Mouse (Mus musculus) heart, postnatal 25 days (tissue): ENCODE measurements around the gene Olfr248. TPM values are rescaled to one million over a fixed set of nuclear protein-coding genes. Genes with fewer than 3 reads are reported as not detected.
"Not testable (repeated sequence)": the region's sequence is repeated elsewhere in the genome, so short reads cannot be mapped to it uniquely, and the experiment has no call there.

Source experiments
- DNase-seq: peaks from one replicate; pipeline ENCODE4 v3.0.0; 2022; ENCODE audit warnings: low spot score
- intact Hi-C: fragments of 180-260 bp; cut with DNase I; formaldehyde crosslinking; loops from one replicate; pipeline ENCODE4 v1.15.1; 2025
- total RNA-seq, 2 experiments: library from RNA; stranded (reverse); gene quantifications; 2 replicates each; pipeline ENCODE4 v1.2.3; 2021

Gene Olfr248
- not detected for total RNA-seq

DNA sequence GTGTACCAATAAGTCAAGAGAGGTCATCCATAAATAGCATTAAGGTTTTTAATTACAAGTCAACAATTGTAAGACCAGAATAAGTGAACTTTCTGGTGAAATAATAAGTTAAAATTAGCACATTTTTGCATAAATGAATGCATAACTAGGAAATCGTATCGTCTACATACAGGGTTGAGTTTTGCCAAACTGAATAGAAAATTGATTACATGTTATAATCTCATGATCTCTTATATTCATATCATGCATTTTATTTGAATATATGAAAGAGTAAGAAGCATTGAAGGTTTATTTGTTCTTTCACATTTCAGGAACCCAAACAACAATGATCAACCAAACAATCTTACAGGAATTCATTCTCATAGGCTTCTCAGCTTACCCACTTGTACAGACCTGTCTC is at the start of gene Olfr248:
Gene Olfr248 (plus strand): TSS at position 301 of the 400 bp plus-strand sequence.
- intact Hi-C loops, result no loop called here
- DNase-seq, result no peak

DNA sequence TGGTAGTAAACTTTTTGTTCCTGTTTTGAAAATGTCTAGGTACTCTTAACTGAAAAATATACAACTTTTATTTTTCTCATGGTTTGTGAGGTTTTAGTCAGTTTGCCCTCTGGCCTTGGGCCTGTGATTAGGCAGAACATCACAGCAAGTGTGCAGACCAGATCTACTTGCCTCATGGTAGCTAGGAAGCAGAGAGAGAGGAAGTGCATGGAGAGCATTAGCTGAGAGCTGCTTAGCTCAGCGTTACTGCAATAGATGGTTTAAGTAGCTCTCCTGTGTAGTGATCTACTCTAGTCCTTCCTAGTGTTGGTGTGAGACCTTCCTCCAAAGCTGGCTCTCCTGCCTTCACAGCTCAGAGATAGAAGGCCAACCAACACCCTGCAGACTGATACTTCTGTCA is 37.2 kb upstream of the Olfr248 start:
- intact Hi-C loops, DNase-seq: not testable (repeated sequence)

DNA sequence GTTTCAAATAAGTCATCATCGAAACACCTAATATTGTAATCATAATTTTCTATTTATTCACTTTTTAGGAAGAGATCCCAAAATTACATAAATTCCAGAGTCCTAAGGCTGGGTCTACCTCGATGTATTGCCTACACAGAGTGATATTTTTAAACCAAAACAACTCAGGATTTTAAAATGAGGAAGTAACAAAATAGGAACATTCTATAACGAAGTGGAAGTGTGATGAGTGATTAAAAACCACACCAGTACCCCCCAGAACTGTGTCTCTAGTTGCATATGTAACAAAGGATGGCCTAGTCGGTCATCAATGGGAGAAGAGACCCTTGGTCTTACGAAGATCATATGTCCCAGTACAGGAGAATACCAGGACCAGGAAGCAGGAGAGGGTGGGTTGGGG is 36.2 kb upstream of the Olfr248 start:
- intact Hi-C loops, result no loop called here
- DNase-seq, result no peak

DNA sequence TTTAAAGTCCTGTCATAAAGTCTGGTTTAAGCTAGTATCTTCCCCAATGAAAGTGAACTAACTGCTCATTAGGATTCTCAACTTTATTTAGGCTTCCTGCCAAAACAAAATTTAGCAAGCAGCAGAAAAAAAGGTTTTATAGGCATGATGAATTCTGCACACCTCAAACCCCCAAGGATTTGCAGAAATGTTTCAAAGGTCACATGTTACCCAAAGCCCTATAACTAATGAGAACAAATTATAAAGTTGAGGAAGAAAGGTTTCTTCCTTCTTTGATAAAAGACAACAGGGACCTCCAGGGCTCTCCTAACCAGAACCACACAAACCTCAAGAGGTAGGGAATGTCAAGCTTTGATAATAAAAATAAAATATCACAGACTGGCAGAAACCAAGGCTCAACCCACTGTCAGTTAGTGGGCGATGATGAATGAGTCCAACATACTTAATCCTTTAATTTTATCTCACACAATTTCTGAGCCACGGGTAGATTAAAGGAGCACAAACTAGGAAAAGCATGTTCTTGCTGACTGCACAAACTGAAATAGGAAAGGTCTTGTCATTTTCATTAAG is 25.9 kb upstream of the Olfr248 start, which contains the start of gene Olfr417:
Gene Olfr417 (plus strand): TSS at position 241 of the 570 bp plus-strand sequence.
- intact Hi-C loops, result no loop called here

DNA sequence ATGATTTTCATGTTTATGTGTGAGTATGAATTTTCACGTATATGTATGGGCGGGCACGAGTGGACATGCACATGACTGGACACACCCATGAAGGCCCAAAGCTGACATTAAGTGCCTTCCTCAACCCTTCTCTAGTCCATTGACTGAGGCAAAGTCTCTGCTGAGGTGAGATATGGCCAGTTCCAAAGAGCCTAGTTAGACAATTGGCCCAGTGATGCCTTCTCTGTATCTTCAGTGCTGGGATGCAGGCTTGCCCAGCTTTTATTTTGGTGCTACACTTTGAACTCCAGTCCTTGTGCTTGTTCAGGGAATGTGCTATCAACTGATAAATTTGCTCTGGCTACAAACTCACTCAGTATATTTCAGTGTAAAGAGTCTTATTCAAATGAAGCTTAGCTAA is 17.0 kb upstream of the Olfr248 start:
- DNase-seq, result no peak
- intact Hi-C loops, result no loop called here

More for the DNA sequence above, 25.9 kb upstream of the Olfr248 start, which contains the start of gene Olfr417:
- DNase-seq, result no peak

DNA sequence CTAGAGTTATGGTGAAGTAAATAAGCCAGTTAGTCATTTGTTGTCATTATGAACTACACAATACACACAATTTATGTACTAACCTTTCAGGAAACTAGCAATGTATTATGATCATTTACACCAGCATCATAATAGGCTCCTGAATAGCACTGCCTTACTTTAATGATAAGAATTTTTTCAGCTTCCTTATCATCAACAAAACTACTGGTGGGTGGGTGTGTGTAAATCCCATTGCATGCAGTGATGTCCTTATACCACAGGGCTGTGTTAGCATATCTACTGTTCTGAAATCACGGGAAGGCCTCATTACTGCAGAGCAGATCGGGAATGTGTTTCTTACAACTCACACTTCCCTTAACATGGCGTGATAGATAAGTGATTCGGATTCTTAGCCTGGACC is 32.1 kb downstream of the Olfr248 start:
- no peak for DNase-seq
- intact Hi-C loops, result no loop called here

DNA sequence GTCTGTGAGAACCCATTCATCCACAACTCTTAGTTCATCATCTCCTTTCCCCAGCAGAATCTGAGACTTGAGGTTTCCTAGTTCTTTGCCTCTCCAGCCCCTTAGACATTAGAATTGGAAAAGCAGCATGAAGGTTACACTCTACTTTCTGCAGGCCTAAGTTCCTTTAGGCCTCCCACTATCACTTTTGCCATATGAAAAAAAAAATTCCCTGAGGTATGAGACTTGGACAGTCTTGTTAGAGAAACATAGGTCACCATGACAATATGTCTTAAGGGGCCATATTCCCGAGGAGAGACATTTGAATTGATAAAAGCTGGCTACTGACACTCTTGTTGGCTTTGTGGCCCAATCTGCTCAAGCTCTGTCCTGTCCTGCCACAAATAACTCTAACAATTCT is 32.9 kb downstream of the Olfr248 start, which contains the start of gene Olfr414:
Gene Olfr414 (plus strand): TSS at position 301 of the 400 bp plus-strand sequence.
- DNase-seq, result no peak
- intact Hi-C loops, result no loop called here

DNA sequence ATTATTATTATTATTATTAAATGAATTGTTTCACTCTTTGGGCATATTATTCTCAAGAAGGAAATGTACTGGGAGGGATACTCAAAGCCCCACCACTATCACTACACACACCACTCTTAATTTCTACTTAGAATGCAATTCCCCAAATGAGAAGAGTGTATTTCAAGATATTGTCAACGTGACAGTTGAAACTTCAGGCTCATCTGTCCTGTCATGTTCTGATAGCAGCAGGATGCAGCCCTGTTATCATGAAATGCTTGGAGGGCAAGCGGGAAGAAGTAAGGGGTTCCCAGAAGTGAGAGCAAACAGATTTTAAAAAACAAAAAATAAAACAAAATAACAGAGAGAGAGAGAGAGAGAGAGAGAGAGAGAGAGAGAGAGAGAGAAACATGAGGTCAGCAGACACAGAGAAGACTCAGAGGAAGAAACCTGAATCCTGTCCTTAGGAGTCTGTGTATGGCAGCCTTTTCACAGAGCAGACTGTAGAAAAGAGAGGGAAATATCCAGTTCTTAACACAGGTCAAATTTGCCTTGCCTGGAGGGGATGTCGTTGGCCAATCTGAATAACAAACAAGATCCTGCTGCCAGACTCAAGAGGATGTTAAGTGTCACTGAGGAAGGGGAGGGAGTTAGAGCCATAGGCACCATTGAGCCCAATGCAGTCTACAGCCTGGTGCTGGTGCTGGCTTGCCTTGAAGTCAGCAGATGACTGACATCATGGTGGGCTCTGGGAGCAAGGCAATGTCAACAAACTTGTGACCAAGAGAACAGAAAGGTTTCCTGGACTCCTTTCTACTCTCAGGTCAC is 35.5 kb downstream of the Olfr248 start:
- intact Hi-C loops, result no loop called here
- no peak for DNase-seq

DNA sequence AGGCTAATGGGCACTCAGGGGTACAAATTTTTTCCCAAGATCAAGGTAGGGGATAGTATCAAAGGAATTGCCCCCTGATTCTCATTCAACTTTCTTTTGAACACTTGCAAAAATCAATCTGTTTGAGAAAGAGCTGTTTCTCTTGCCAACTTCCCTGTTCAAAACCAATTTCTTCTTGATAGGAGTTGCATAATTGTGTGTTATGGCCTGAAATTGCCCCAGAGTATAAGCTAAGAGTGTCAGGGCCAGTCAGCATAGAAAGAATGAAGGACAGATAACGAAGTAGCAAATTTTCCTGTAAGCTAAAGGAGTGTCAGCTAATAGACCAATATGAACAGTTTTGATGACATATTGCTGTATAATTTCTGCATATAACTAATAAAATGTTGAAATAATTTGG is 36.6 kb downstream of the Olfr248 start:
- no peak for DNase-seq
- intact Hi-C loops, result no loop called here

DNA sequence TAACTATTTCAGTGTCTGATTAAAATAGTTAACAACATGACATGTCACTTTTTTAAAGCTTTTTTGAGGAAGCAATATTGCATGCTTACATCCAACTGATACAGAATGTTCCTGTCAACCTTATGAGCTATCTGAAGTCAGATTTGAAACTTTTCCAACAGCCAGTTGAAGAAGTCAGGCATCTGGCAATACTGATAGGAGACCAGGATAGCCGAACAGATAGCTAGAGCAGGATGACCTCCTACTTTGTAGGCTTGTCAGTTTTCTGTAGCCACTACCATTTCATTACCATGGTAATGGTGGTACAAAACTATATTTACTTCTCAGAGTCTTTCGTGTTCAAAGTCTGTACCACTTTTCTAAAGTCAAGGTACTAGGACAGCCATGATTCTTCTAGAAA is 37.6 kb downstream of the Olfr248 start:
- no peak for DNase-seq
- intact Hi-C loops, result no loop called here

DNA sequence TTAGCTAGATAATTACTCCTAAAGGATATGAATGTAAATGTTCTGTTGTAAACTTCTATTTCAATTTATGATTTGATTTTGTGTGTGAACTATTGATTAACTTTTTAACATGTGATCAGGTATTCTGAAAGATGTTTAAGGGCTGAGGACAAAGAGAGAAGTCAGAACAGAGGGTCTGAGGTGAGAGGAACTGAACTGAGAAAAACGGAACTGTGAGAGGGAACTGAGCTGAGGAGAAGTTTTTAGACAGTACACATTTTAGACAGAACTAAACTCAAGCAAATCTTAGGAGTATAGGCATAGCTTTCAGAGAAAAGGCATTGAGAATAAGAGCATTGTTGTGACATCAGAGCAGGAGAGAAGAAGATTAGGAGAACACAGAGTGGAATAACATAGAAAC is 43.3 kb downstream of the Olfr248 start:
- no peak for DNase-seq
- intact Hi-C loops, result no loop called here

Other genes starting within 250 kb of the Olfr248 start
- not detected for gene Olfr420, start 235.4 kb upstream of the Olfr248 start, total RNA-seq
- 10 to 100 TPM; 11.5 to 11.7 TPM for gene Spta1, start 218.3 kb upstream of the Olfr248 start, total RNA-seq
- gene Olfr419, start 139.0 kb upstream of the Olfr248 start, total RNA-seq, result not detected
- gene Mptx1, start 60.5 kb upstream of the Olfr248 start, total RNA-seq, result not detected
- gene Olfr417, start 25.9 kb upstream of the Olfr248 start, total RNA-seq, result not detected
- gene Olfr414, start 33.0 kb downstream of the Olfr248 start, total RNA-seq, result not detected
- not detected for gene Olfr220, start 51.0 kb downstream of the Olfr248 start, total RNA-seq
- gene Fmn2, start 110.8 kb downstream of the Olfr248 start, total RNA-seq, result under 1 TPM; 0.25 to 0.31 TPM